Mouse (Mus musculus) CH12.LX (cell line): ENCODE measurements around the gene Lonp2.

Source experiments
- CTCF ChIP-seq, 2 experiments: IDR thresholded peaks in 1 of 2; conservative IDR thresholded peaks in 1 of 2; 2 replicates each; pipeline ENCODE4 v1.5.1; 2011 to 2012; ENCODE audit warnings: low read depth in 2 of 2, low read length in 2 of 2, improper control_type of control experiment in 1 of 2, inconsistent platforms in 1 of 2, mild to moderate bottlenecking in 1 of 2, moderate library complexity in 1 of 2
- ELF1 ChIP-seq: IDR thresholded peaks from 2 replicates; pipeline ENCODE4 v1.6.1; 2014; ENCODE audit warnings: low read depth, mild to moderate bottlenecking, inconsistent platforms, low read length, improper control_type of control experiment
- EP300 ChIP-seq: IDR thresholded peaks from 2 replicates; pipeline ENCODE4 v1.6.1; 2011; ENCODE audit warnings: low read length, improper control_type of control experiment
- ETS1 ChIP-seq: conservative IDR thresholded peaks from 2 replicates; pipeline ENCODE4 v1.6.1; 2012; ENCODE audit warnings: low read depth, mild to moderate bottlenecking, inconsistent platforms, low read length, improper control_type of control experiment, moderate library complexity
- MAFK ChIP-seq: IDR thresholded peaks from 2 replicates; pipeline ENCODE4 v1.6.1; 2011; ENCODE audit warnings: low read length, improper control_type of control experiment; ENCODE audit not compliant: insufficient replicate concordance
- MAX ChIP-seq: IDR thresholded peaks from 2 replicates; pipeline ENCODE4 v1.6.1; 2011; ENCODE audit warnings: low read length, improper control_type of control experiment
- MAZ ChIP-seq: IDR thresholded peaks from 2 replicates; pipeline ENCODE4 v1.6.1; 2012; ENCODE audit warnings: low read depth, mild to moderate bottlenecking, inconsistent platforms, low read length, improper control_type of control experiment, moderate library complexity
- POLR2A ChIP-seq: IDR thresholded peaks from 2 replicates; pipeline ENCODE4 v1.6.1; 2011; ENCODE audit warnings: low read depth, mild to moderate bottlenecking, improper control_type of control experiment, low read length
- SIN3A ChIP-seq: IDR thresholded peaks from 2 replicates; pipeline ENCODE4 v1.6.1; 2012; ENCODE audit warnings: low read length, improper control_type of control experiment, inconsistent platforms
- TCF12 ChIP-seq: IDR thresholded peaks from 2 replicates; pipeline ENCODE4 v1.6.1; 2014; ENCODE audit warnings: low read depth, mild to moderate bottlenecking, inconsistent platforms, low read length, improper control_type of control experiment
- UBTF ChIP-seq: IDR thresholded peaks from 2 replicates; pipeline ENCODE4 v1.6.1; 2012; ENCODE audit warnings: low read depth, mild to moderate bottlenecking, inconsistent platforms, low read length, improper control_type of control experiment, moderate library complexity
- USF2 ChIP-seq: conservative IDR thresholded peaks from 2 replicates; pipeline ENCODE4 v1.6.1; 2011; ENCODE audit warnings: low read depth, low read length, improper control_type of control experiment
- ZMIZ1 ChIP-seq: IDR thresholded peaks from 2 replicates; pipeline ENCODE4 v1.6.1; 2012; ENCODE audit warnings: low read depth, mild to moderate bottlenecking, inconsistent platforms, low read length, improper control_type of control experiment

DNA sequence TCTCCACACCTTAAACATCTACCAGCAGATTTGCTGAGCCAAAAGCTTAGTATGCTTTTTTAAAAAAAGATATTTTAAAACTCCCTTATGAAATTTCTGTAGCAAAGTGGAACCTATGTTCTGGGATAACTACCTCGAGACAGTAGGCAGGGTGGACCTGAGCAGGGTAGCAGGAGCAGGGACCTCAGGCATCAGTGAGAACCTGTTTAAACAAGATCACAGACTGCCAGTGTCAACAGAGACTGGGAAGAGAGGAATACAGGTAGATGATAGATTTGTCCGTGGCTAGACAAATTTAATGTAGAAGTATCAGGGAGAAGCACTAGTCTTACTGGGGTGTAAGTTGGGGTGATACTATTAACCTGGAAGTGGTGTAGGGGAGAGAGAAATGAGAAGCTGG, 10.0 kb upstream of the Lonp2 start:
- TF ChIP-seq CTCF (conservative IDR thresholded peaks at IDR 0.05 in 1 of 2, IDR thresholded peaks at IDR 0.05 in 1 of 2; ENCODE audit: low read depth in 2 of 2, low read length in 2 of 2) (no peak), TCF12 (no peak), POLR2A (no peak), ETS1 (no peak), EP300 (no peak), ZMIZ1 (no peak), UBTF (no peak), MAFK (no peak), ELF1 (no peak), SIN3A (no peak), MAZ (no peak), USF2 (no peak), MAX (no peak)
